ENCODE assay signal across 22 mouse cellular contexts in the genomic region with DNA sequence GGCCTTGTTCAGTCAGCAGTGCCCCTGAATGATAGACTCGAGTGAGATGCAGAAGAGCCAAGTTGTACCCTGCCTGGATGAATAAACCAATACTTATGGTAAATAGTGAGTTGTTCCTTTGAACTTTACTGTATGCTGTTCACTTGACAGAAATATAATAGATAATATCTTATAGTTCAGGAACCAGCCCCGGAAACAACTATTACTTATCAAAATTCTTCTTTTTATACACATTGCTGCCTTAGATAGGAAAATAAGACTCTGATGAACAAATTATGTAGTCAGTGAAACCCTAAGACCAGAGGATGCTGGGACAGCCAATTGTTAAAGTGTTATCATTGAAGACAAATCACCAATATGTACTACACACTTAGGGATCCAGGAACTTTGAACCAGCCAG.
DNase-seq lines count a peak whose midpoint lies in the region; ATAC-seq and TF ChIP-seq lines count a peak whose summit lies in the region.
"Had no signal": no experiment of that assay in that cellular context is flagged by ENCODE, and none has a peak within 500 bp of the region (broad histone marks: within the 10 kb centered on the region; RNA-seq: fewer than 3 reads in every experiment).

No protein-coding gene starts in this region.

- peak in 1 of 2 experiments; percentile 50; a peak in 1 of 4 replicates for TF ChIP-seq EP300 in MEL (IDR thresholded peaks at IDR 0.05; ENCODE audit: low read depth in 1 of 2, low read length in 2 of 2)

- no peak overlapping the region for H3K4me3 ChIP-seq in hindbrain, embryonic 10.5 days
- no peak overlapping the region for H3K4me3 ChIP-seq in hindbrain, embryonic 14.5 days (replicated peaks; ENCODE audit: low read length)
- H3K4me3 ChIP-seq in MEL (ENCODE audit: control insufficient read depth in 1 of 2, insufficient read depth in 1 of 2, low read depth in 2 of 2, low read length in 2 of 2) = peak overlapping the region; percentile 12 to 23; a peak in 3 of 4 replicates
- peak overlapping the region; percentile 30 for H3K4me3 ChIP-seq in liver, embryonic 16.5 days (ENCODE audit: low read depth, low read length)
- H3K4me3 ChIP-seq: forebrain, embryonic 15.5 days; midbrain, embryonic 15.5 days had no signal

- no peaks in the 10 kb centered on the region for H3K79me2 ChIP-seq in MEL (ENCODE audit: control insufficient read depth, insufficient read depth, low read length, poor library complexity)

- no peak for TF ChIP-seq CTCF in MEL (IDR thresholded peaks at IDR 0.05 in 2 of 3, conservative IDR thresholded peaks at IDR 0.05 in 1 of 3; ENCODE audit: control insufficient read depth in 1 of 3, insufficient read depth in 1 of 3, low read depth in 2 of 3, low read length in 3 of 3, poor library complexity in 1 of 3, severe bottlenecking in 1 of 3)

- TF ChIP-seq POLR2A in MEL (IDR thresholded peaks at IDR 0.05; ENCODE audit: control insufficient read depth in 1 of 2, insufficient read depth in 1 of 2, low read depth in 1 of 2, low read length in 2 of 2, poor library complexity in 1 of 2) = no peak

- no peaks in the 10 kb centered on the region for H3K27me3 ChIP-seq in hindbrain, embryonic 10.5 days (ENCODE audit: insufficient read depth, poor library complexity, severe bottlenecking)
- no peaks in the 10 kb centered on the region for H3K27me3 ChIP-seq in hindbrain, embryonic 14.5 days (ENCODE audit: control insufficient read depth, insufficient read depth, low read length)
- H3K27me3 ChIP-seq in MEL (ENCODE audit: control insufficient read depth in 1 of 2, insufficient read depth in 2 of 2, low read length in 2 of 2) = no peaks in the 10 kb centered on the region
- no peaks in the 10 kb centered on the region for H3K27me3 ChIP-seq in liver, embryonic 16.5 days (ENCODE audit: control insufficient read depth, insufficient read depth, low read depth, low read length)
- H3K27me3 ChIP-seq: forebrain, embryonic 15.5 days; midbrain, embryonic 15.5 days had no signal

- no peak overlapping the region for H3K4me2 ChIP-seq in hindbrain, embryonic 14.5 days (replicated peaks)
- H3K4me2 ChIP-seq in liver, embryonic 16.5 days (ENCODE audit: low read depth, low read length) = peak overlapping the region; percentile 52
- H3K4me2 ChIP-seq: forebrain, embryonic 15.5 days; midbrain, embryonic 15.5 days had no signal

- peak overlapping the region; percentile 8; the same call in 1 of the 2 replicates for H3K27ac ChIP-seq in hindbrain, embryonic 10.5 days
- H3K27ac ChIP-seq in hindbrain, embryonic 14.5 days = no peak overlapping the region
- H3K27ac ChIP-seq in MEL (ENCODE audit: control insufficient read depth, low read depth, low read length) = peak overlapping the region; percentile 95
- H3K27ac ChIP-seq in liver, embryonic 16.5 days (ENCODE audit: low read length) = peak overlapping the region; percentile 99
- H3K27ac ChIP-seq: forebrain, embryonic 15.5 days; hindbrain, postnatal 0 days; midbrain, embryonic 15.5 days had no signal

- no peaks in the 10 kb centered on the region for H3K9me3 ChIP-seq in hindbrain, embryonic 10.5 days
- H3K9me3 ChIP-seq in hindbrain, embryonic 14.5 days (ENCODE audit: control insufficient read depth, low read length) = no peaks in the 10 kb centered on the region
- H3K9me3 ChIP-seq in MEL (replicated peaks; ENCODE audit: insufficient read depth, low read length) = no peaks in the 10 kb centered on the region
- H3K9me3 ChIP-seq in liver, embryonic 16.5 days (replicated peaks; ENCODE audit: control insufficient read depth, low read length) = no peaks in the 10 kb centered on the region
- H3K9me3 ChIP-seq: forebrain, embryonic 15.5 days; midbrain, embryonic 15.5 days had no signal

- no peak for DNase-seq in hindbrain, embryonic 10.5 days (ENCODE audit: low spot score)
- DNase-seq in hindbrain, embryonic 14.5 days (ENCODE audit: low spot score) = no peak
- DNase-seq in MEL (ENCODE audit: low read depth, low spot score) (no peak), liver (peak; percentile 13)
- DNase-seq in gastrocnemius, postnatal 10 days = no peak
- DNase-seq in layer of hippocampus, adult 18-20 months (ENCODE audit: low spot score in 2 of 2) = no peak
- no peak for DNase-seq in right cerebral cortex, postnatal 4 days
- DNase-seq: adrenal gland, postnatal 36 days; cerebellum, adult 18-20 months; cerebellum, postnatal 36 days; embryo, embryonic 11 days; gastrocnemius, postnatal 14 days; heart, adult 18-20 months; kidney, postnatal 25 days; layer of hippocampus, postnatal 36 days; lung, adult 18-20 months; lung, postnatal 14 days had no signal

- no peak for ATAC-seq in hindbrain, embryonic 14.5 days (ENCODE audit: low FRiP score)
- ATAC-seq in liver, embryonic 16.5 days (ENCODE audit: low read depth) = no peak
- ATAC-seq: forebrain, embryonic 15.5 days; intestine, postnatal 0 days; midbrain, embryonic 15.5 days had no signal

- 88% methylated on average over 2 of the region's 2 CpGs for WGBS in hindbrain, embryonic 10.5 days
- 91% methylated on average over 2 of the region's 2 CpGs for WGBS in hindbrain, embryonic 14.5 days
- WGBS in liver, embryonic 16.5 days (ENCODE audit: insufficient replicate concordance) = 37% methylated on average over 2 of the region's 2 CpGs

- H3K4me1 ChIP-seq in hindbrain, embryonic 10.5 days (replicated peaks) = peaks cover 17% of the 10 kb centered on the region
- H3K4me1 ChIP-seq in hindbrain, embryonic 14.5 days (replicated peaks; ENCODE audit: control insufficient read depth, insufficient read depth, low read length) = no peaks in the 10 kb centered on the region
- peaks cover 17 to 44% of the 10 kb centered on the region in 2 experiments for H3K4me1 ChIP-seq in MEL (ENCODE audit: control insufficient read depth in 1 of 2, insufficient read depth in 2 of 2, low read length in 2 of 2)
- peaks cover 74% of the 10 kb centered on the region for H3K4me1 ChIP-seq in liver, embryonic 16.5 days (ENCODE audit: control insufficient read depth, low read depth, low read length)
- H3K4me1 ChIP-seq: midbrain, embryonic 15.5 days had no signal

- H3K36me3 ChIP-seq in hindbrain, embryonic 10.5 days = no peaks in the 10 kb centered on the region
- H3K36me3 ChIP-seq in hindbrain, embryonic 14.5 days (replicated peaks; ENCODE audit: control insufficient read depth, insufficient read depth) = no peaks in the 10 kb centered on the region
- H3K36me3 ChIP-seq in MEL (ENCODE audit: control insufficient read depth in 1 of 2, insufficient read depth in 2 of 2, low read length in 2 of 2) = peaks cover 0 to 37% of the 10 kb centered on the region in 2 experiments; a peak in 2 of 4 replicates
- no peaks in the 10 kb centered on the region for H3K36me3 ChIP-seq in liver, embryonic 16.5 days (ENCODE audit: control insufficient read depth, insufficient read depth)
- H3K36me3 ChIP-seq: forebrain, embryonic 15.5 days; midbrain, embryonic 15.5 days had no signal

- no peak for TF ChIP-seq RAD21 in MEL (IDR thresholded peaks at IDR 0.05; ENCODE audit: low read depth, low read length)

- no peak overlapping the region for H3K9ac ChIP-seq in hindbrain, embryonic 14.5 days
- H3K9ac ChIP-seq in MEL (ENCODE audit: control insufficient read depth, low read depth, low read length, poor library complexity, severe bottlenecking) = peak overlapping the region; percentile 41
- H3K9ac ChIP-seq in liver, embryonic 16.5 days (ENCODE audit: low read depth, low read length) = peak overlapping the region; percentile 46
- H3K9ac ChIP-seq: forebrain, embryonic 15.5 days; midbrain, embryonic 15.5 days had no signal

TF ChIP-seq in MEL, 35 proteins besides CTCF, POLR2A, EP300 and RAD21:
- TF ChIP-seq MYC (IDR thresholded peaks at IDR 0.05; ENCODE audit: low read depth, low read length) = no peak
- TF ChIP-seq CHD1 (IDR thresholded peaks at IDR 0.05; ENCODE audit: low read depth, low read length) = no peak
- TF ChIP-seq TCF12 (IDR thresholded peaks at IDR 0.05; ENCODE audit: low read depth, low read length) = peak; percentile 58

Comparison
In these comparisons a context has a peak if more than half of its experiments do, and no peak if none do; other contexts are left out.
1. H3K4me3 ChIP-seq: peak in MEL (2 of 2) and liver, embryonic 16.5 days (single experiment); none in hindbrain, embryonic 10.5 days (single experiment) and hindbrain, embryonic 14.5 days (single experiment).